ENCODE assay signal across 17 mouse cellular contexts in the genomic region with DNA sequence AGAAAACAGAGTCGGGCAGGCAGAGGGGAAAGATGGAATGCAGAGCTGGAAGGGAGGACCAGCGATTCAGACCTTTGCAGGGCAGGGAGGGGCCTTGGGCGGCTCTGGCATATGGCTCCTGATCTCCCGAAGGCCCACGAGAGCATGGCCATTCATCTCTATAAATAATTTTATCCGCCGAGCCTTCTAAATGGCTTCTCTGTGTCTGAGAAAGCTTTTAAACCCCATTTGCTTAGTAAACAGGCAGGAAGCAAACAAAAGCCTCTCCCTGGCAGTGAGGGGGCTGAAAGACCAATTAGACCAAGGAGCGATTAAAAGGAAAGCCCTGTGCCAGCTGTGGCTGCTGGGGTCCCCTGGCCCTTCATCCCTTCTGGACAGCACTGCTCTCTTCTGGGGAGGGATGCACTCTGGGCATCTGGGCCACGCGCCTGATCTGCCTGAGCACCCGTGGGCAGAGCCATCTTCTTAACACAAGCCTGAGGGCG.
DNase-seq lines count a peak whose midpoint lies in the region; ATAC-seq lines count a peak whose summit lies in the region.
"Had no signal": no experiment of that assay in that cellular context is flagged by ENCODE, and none has a peak within 500 bp of the region (broad histone marks: within the 10 kb centered on the region; RNA-seq: fewer than 3 reads in every experiment).

No protein-coding gene starts in this region.

- H3K4me2 ChIP-seq in hindbrain, embryonic 12.5 days (replicated peaks): no peak overlapping the region
- H3K4me2 ChIP-seq in midbrain, embryonic 14.5 days (ENCODE audit: low read length): no peak overlapping the region
- no peak overlapping the region for H3K4me2 ChIP-seq in kidney, embryonic 14.5 days (replicated peaks; ENCODE audit: low read depth, low read length)
- H3K4me2 ChIP-seq: embryonic facial prominence, embryonic 15.5 days; heart, embryonic 15.5 days had no signal

- intact Hi-C loops in heart, postnatal 36 days (cut with DNase I): no loop called here

- peak overlapping the region; percentile 30 for H3K27ac ChIP-seq in hindbrain, embryonic 12.5 days
- peak overlapping the region; percentile 50 for H3K27ac ChIP-seq in midbrain, embryonic 14.5 days (replicated peaks; ENCODE audit: low read depth, low read length)
- H3K27ac ChIP-seq in kidney, embryonic 14.5 days (ENCODE audit: low read depth, low read length): no peak overlapping the region
- H3K27ac ChIP-seq: embryonic facial prominence, embryonic 15.5 days; heart, embryonic 15.5 days; limb, embryonic 10.5 days; liver, embryonic 14.5 days had no signal

- ATAC-seq in hindbrain, embryonic 12.5 days (ENCODE audit: low FRiP score): peak; percentile 68
- no peak for ATAC-seq in midbrain, embryonic 14.5 days (ENCODE audit: low FRiP score, low TSS enrichment)
- no peak for ATAC-seq in kidney, embryonic 14.5 days (ENCODE audit: low FRiP score, low TSS enrichment)

- peak; percentile 38 to 52 for DNase-seq in right cerebral cortex, postnatal 10 days (ENCODE audit: low spot score in 2 of 2)
- no peak for DNase-seq in right cerebral cortex, postnatal 36 days (ENCODE audit: low spot score in 2 of 2)
- DNase-seq in midbrain, embryonic 14.5 days: peak; percentile 58
- DNase-seq in retina, postnatal 1 day: peak; percentile 77
- no peak for DNase-seq in ovary, postnatal 14 days (ENCODE audit: low spot score)
- no peak for DNase-seq in heart, postnatal 36 days
- DNase-seq: adrenal gland, postnatal 14 days; B cell, adult 2 months; cerebellum, postnatal 36 days; heart, adult 11 months; lung, postnatal 10 days had no signal

- H3K4me1 ChIP-seq in hindbrain, embryonic 12.5 days: peaks cover 20% of the 10 kb centered on the region
- peaks cover 14% of the 10 kb centered on the region; the same call in 1 of the 2 replicates for H3K4me1 ChIP-seq in midbrain, embryonic 14.5 days (ENCODE audit: control insufficient read depth, insufficient read depth, low read length)
- no peaks in the 10 kb centered on the region for H3K4me1 ChIP-seq in kidney, embryonic 14.5 days (ENCODE audit: control insufficient read depth, insufficient read depth, low read length)
- H3K4me1 ChIP-seq: heart, embryonic 15.5 days had no signal

- no peak overlapping the region for H3K4me3 ChIP-seq in hindbrain, embryonic 12.5 days
- no peak overlapping the region for H3K4me3 ChIP-seq in midbrain, embryonic 14.5 days (replicated peaks; ENCODE audit: low read depth, low read length)
- H3K4me3 ChIP-seq in kidney, embryonic 14.5 days (ENCODE audit: low read length): no peak overlapping the region
- H3K4me3 ChIP-seq: embryonic facial prominence, embryonic 15.5 days; heart, embryonic 15.5 days; limb, embryonic 10.5 days had no signal

- H3K27me3 ChIP-seq in hindbrain, embryonic 12.5 days: 0 out of 2 replicates have a peak, but pooled peaks cover 8% of the 10 kb centered on the region
- no peaks in the 10 kb centered on the region for H3K27me3 ChIP-seq in midbrain, embryonic 14.5 days (ENCODE audit: control insufficient read depth, insufficient read depth, low read length)
- no peaks in the 10 kb centered on the region; the same call in 1 of the 2 replicates for H3K27me3 ChIP-seq in kidney, embryonic 14.5 days (ENCODE audit: control insufficient read depth, insufficient read depth, low read length)
- H3K27me3 ChIP-seq: embryonic facial prominence, embryonic 15.5 days; heart, embryonic 15.5 days had no signal

- no peak overlapping the region for H3K9ac ChIP-seq in hindbrain, embryonic 12.5 days
- H3K9ac ChIP-seq in midbrain, embryonic 14.5 days (replicated peaks; ENCODE audit: low read length): no peak overlapping the region
- H3K9ac ChIP-seq in kidney, embryonic 14.5 days (ENCODE audit: low read depth, low read length): no peak overlapping the region
- H3K9ac ChIP-seq: embryonic facial prominence, embryonic 15.5 days; heart, embryonic 15.5 days; liver, embryonic 14.5 days had no signal

- H3K9me3 ChIP-seq in hindbrain, embryonic 12.5 days (replicated peaks): no peaks in the 10 kb centered on the region
- no peaks in the 10 kb centered on the region for H3K9me3 ChIP-seq in midbrain, embryonic 14.5 days (ENCODE audit: control insufficient read depth, low read length)
- H3K9me3 ChIP-seq in kidney, embryonic 14.5 days (ENCODE audit: control insufficient read depth, low read length): no peaks in the 10 kb centered on the region
- H3K9me3 ChIP-seq: embryonic facial prominence, embryonic 15.5 days; heart, embryonic 15.5 days; limb, embryonic 10.5 days had no signal

- 39% methylated on average over 12 of the region's 12 CpGs for WGBS in hindbrain, embryonic 12.5 days
- WGBS in midbrain, embryonic 14.5 days: 19% methylated on average over 12 of the region's 12 CpGs
- 46% methylated on average over 12 of the region's 12 CpGs for WGBS in kidney, embryonic 14.5 days

- no peaks in the 10 kb centered on the region for H3K36me3 ChIP-seq in hindbrain, embryonic 12.5 days
- H3K36me3 ChIP-seq in midbrain, embryonic 14.5 days (ENCODE audit: control insufficient read depth, insufficient read depth, low read length): no peaks in the 10 kb centered on the region
- no peaks in the 10 kb centered on the region for H3K36me3 ChIP-seq in kidney, embryonic 14.5 days (ENCODE audit: control insufficient read depth, insufficient read depth, low read length)
- H3K36me3 ChIP-seq: embryonic facial prominence, embryonic 15.5 days; heart, embryonic 15.5 days; limb, embryonic 10.5 days had no signal

Comparison
In these comparisons a context has a peak if more than half of its experiments do, and no peak if none do; other contexts are left out.
1. DNase-seq: peak in right cerebral cortex, postnatal 10 days (2 of 2), midbrain, embryonic 14.5 days (single experiment) and retina, postnatal 1 day (single experiment); none in right cerebral cortex, postnatal 36 days (0 of 2), ovary, postnatal 14 days (single experiment) and heart, postnatal 36 days (0 of 2).